Comparison of ENCODE assay signal across 8 mouse cellular contexts in genomic region chr5:3657085-3657484, GRCm38 (mm10). TPM values are rescaled to one million over a fixed set of nuclear protein-coding genes. Genes with fewer than 3 reads are reported as not detected.
DNase-seq lines count a peak whose midpoint lies in the region; ATAC-seq lines count a peak whose summit lies in the region.

TSS of gene Gatad1 (minus strand) at chr5:3657185.

- no peak within 1 kb of the TSS for H3K4me2 ChIP-seq in lung, embryonic 16.5 days (ENCODE audit: low read depth, low read length)
- no peak within 1 kb of the TSS for H3K4me2 ChIP-seq in embryonic facial prominence, embryonic 15.5 days (replicated peaks)
- no peak within 1 kb of the TSS for H3K4me2 ChIP-seq in limb, embryonic 11.5 days (ENCODE audit: low read depth, severe bottlenecking)

- ATAC-seq in lung, embryonic 16.5 days (ENCODE audit: low read depth) = no peak
- ATAC-seq in embryonic facial prominence, embryonic 15.5 days (ENCODE audit: insufficient number of reproducible peaks, low FRiP score, low TSS enrichment, low read depth) = no peak
- no peak for ATAC-seq in limb, embryonic 11.5 days (ENCODE audit: insufficient number of reproducible peaks, low FRiP score, low TSS enrichment, low read depth)
- no peak for ATAC-seq in neutrophil, adult 5-6 weeks (ENCODE audit: extremely low read depth, insufficient number of reproducible peaks, low FRiP score, poor library complexity, severe bottlenecking)

- H3K9me3 ChIP-seq in lung, embryonic 16.5 days (ENCODE audit: control insufficient read depth, low read length) = no peaks in the 10 kb centered on the region
- H3K9me3 ChIP-seq in embryonic facial prominence, embryonic 15.5 days (replicated peaks) = 0 out of 2 replicates have a peak, but pooled peaks cover 2% of the 10 kb centered on the region
- H3K9me3 ChIP-seq in limb, embryonic 11.5 days (ENCODE audit: control insufficient read depth, low read length) = no peaks in the 10 kb centered on the region

- no peak within 1 kb of the TSS for H3K9ac ChIP-seq in lung, embryonic 16.5 days (ENCODE audit: low read length)
- no peak within 1 kb of the TSS for H3K9ac ChIP-seq in embryonic facial prominence, embryonic 15.5 days
- H3K9ac ChIP-seq in limb, embryonic 11.5 days (ENCODE audit: low read length) = no peak within 1 kb of the TSS

- H3K4me3 ChIP-seq in lung, embryonic 16.5 days (ENCODE audit: low read length) = no peak within 1 kb of the TSS
- no peak within 1 kb of the TSS for H3K4me3 ChIP-seq in embryonic facial prominence, embryonic 15.5 days (replicated peaks)
- no peak within 1 kb of the TSS for H3K4me3 ChIP-seq in limb, embryonic 11.5 days (ENCODE audit: low read depth, low read length)

- no peak for DNase-seq in lung, postnatal 36 days
- no peak for DNase-seq in heart, postnatal 10 days
- no peak for DNase-seq in limb, embryonic 11.5 days (ENCODE audit: low spot score)
- DNase-seq in c-Kit-positive CD71-positive TER-119-positive erythroid progenitor cells, embryonic 14.5 days (ENCODE audit: low spot score) = no peak
- DNase-seq in kidney, postnatal 25 days = no peak

- no peaks in the 10 kb centered on the region for H3K36me3 ChIP-seq in lung, embryonic 16.5 days (ENCODE audit: control insufficient read depth, insufficient read depth, low read length)
- no peaks in the 10 kb centered on the region for H3K36me3 ChIP-seq in embryonic facial prominence, embryonic 15.5 days
- H3K36me3 ChIP-seq in limb, embryonic 11.5 days (ENCODE audit: control insufficient read depth, insufficient read depth, low read length) = no peaks in the 10 kb centered on the region

- intact Hi-C loops in heart, postnatal 10 days (cut with DNase I) = no loop called here

- no peak within 1 kb of the TSS for H3K27ac ChIP-seq in lung, embryonic 16.5 days (ENCODE audit: low read length)
- H3K27ac ChIP-seq in embryonic facial prominence, embryonic 15.5 days (replicated peaks) = no peak within 1 kb of the TSS
- H3K27ac ChIP-seq in limb, embryonic 11.5 days (replicated peaks; ENCODE audit: low read depth, low read length) = no peak within 1 kb of the TSS

- no peaks in the 10 kb centered on the region for H3K27me3 ChIP-seq in lung, embryonic 16.5 days (ENCODE audit: control insufficient read depth, insufficient read depth, low read depth, low read length)
- H3K27me3 ChIP-seq in embryonic facial prominence, embryonic 15.5 days = no peaks in the 10 kb centered on the region
- H3K27me3 ChIP-seq in limb, embryonic 11.5 days (ENCODE audit: control insufficient read depth, insufficient read depth, low read length) = no peaks in the 10 kb centered on the region

- WGBS in lung, embryonic 16.5 days = 63% methylated on average over 5 of the region's 5 CpGs
- WGBS in embryonic facial prominence, embryonic 15.5 days = 78% methylated on average over 5 of the region's 5 CpGs
- WGBS in limb, embryonic 11.5 days = 72% methylated on average over 5 of the region's 5 CpGs

- H3K4me1 ChIP-seq in lung, embryonic 16.5 days (replicated peaks; ENCODE audit: control insufficient read depth, insufficient read depth, low read length) = no peaks in the 10 kb centered on the region
- H3K4me1 ChIP-seq in embryonic facial prominence, embryonic 15.5 days = no peaks in the 10 kb centered on the region
- no peaks in the 10 kb centered on the region for H3K4me1 ChIP-seq in limb, embryonic 11.5 days (ENCODE audit: control insufficient read depth, insufficient read depth, low read length)

RNA-seq across cellular contexts. Expression of gene Gatad1, which starts in this region (rescaled TPM):
- 62.9 and 65.7 TPM in 2 replicates for polyA plus RNA-seq in lung, embryonic 16.5 days (2015; fragmentation: Nextera tagmentation; extraction: Ambion mirVana)
- 51.2 and 56.6 TPM in 2 replicates for polyA plus RNA-seq in embryonic facial prominence, embryonic 15.5 days (2015; fragmentation: Nextera tagmentation; extraction: Ambion mirVana)
- 100 to 1,000 TPM in 1 of 2 experiments, 10 to 100 TPM in 1; 99.2 to 106 TPM for total RNA-seq in heart, postnatal 10 days (2021)
- polyA plus RNA-seq in limb, embryonic 11.5 days (2014; fragmentation: Nextera tagmentation; extraction: Ambion mirVana) = 70.7 and 71.3 TPM in 2 replicates
- total RNA-seq in neutrophil, adult 5-6 weeks (2017) = 110 and 118 TPM in 2 replicates
